Mouse (Mus musculus) embryonic facial prominence, embryonic 13.5 days (tissue): ENCODE measurements at regions not wholly inside any gene's neighbourhood (a gene's known extent, or its start where the extent isn't known, plus 50 kb on each side); places are given as distances from the start of the nearest gene placed in this dataset.
"Not testable (repeated sequence)": the region's sequence is repeated elsewhere in the genome, so short reads cannot be mapped to it uniquely, and the experiment has no call there.

Experiments used
- ATAC-seq: fragments of 200-750 bp; cut with Nextera tagmentation; 2 replicates; pipeline ENCODE4 v1.8.0; 2017; ENCODE audit warnings: low read depth; ENCODE audit not compliant: insufficient number of reproducible peaks, insufficient read depth, low FRiP score, low TSS enrichment
- H3K27ac ChIP-seq: fragments of 300-500 bp; sonication (generic); 2 replicates; pipeline ENCODE4 v1.5.1; 2015; ENCODE audit warnings: moderate library complexity, mild to moderate bottlenecking, inconsistent platforms
- H3K27me3 ChIP-seq: fragments of 300-500 bp; sonication (generic); 2 replicates; pipeline ENCODE4 v1.6.1; 2015; ENCODE audit warnings: mild to moderate bottlenecking, inconsistent platforms
- H3K36me3 ChIP-seq: fragments of 300-500 bp; sonication (generic); 2 replicates; pipeline ENCODE4 v1.6.1; 2015; ENCODE audit warnings: mild to moderate bottlenecking, inconsistent platforms
- H3K4me1 ChIP-seq: fragments of 300-500 bp; sonication (generic); 2 replicates; pipeline ENCODE4 v1.6.1; 2015; ENCODE audit warnings: inconsistent platforms
- H3K4me2 ChIP-seq: fragments of 300-500 bp; sonication (generic); 2 replicates; pipeline ENCODE4 v1.6.1; 2015; ENCODE audit warnings: moderate library complexity, mild to moderate bottlenecking, inconsistent platforms
- H3K4me3 ChIP-seq: fragments of 300-500 bp; sonication (generic); 2 replicates; pipeline ENCODE4 v1.5.1; 2015; ENCODE audit warnings: mild to moderate bottlenecking, inconsistent platforms
- H3K9ac ChIP-seq: fragments of 300-500 bp; sonication (generic); 2 replicates; pipeline ENCODE4 v1.6.1; 2015; ENCODE audit warnings: mild to moderate bottlenecking, inconsistent platforms
- H3K9me3 ChIP-seq: fragments of 300-500 bp; sonication (generic); 2 replicates; pipeline ENCODE4 v1.6.1; 2016; ENCODE audit warnings: inconsistent platforms
- WGBS: fragments of 180-500 bp; shearing (Covaris S2); methylation state at CpG from one replicate; pipeline ENCODE4 v1.1.7; 2015; ENCODE audit warnings: mixed read lengths; 5-methylcytosine and 5-hydroxymethylcytosine counted together

DNA sequence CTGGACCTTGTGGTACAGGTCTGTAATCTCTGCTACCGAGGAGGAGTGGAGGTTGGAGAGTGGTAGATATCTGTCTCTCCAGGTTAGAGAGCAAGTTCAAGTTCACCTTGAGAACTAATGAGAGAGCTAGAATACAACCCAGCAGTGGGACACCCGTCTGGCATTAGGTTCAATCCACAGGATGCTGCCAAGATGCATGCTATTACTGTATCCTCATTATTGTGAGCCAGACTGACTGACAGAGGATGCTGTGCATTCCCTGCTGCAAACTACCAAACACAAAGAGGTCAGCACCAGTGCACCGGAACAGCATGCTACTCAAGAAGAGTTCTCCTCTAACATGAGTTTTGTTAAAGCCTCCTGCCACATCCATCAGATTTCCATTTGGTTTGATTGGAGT lies 253.6 kb upstream of the Tram1l1 start:
- Histone ChIP-seq H3K9ac (no peak overlapping the region), H3K36me3 (no peaks in the 10 kb centered on the region), H3K4me2 (no peak overlapping the region), H3K27me3 (no peaks in the 10 kb centered on the region), H3K4me1 (0 out of 2 replicates have a peak, but pooled peaks cover 2% of the 10 kb centered on the region), H3K4me3 (no peak overlapping the region), H3K27ac (no peak overlapping the region), H3K9me3 (no peaks in the 10 kb centered on the region)
- ATAC-seq: no peak
- WGBS: 69% methylated on average over 3 of the region's 3 CpGs

DNA sequence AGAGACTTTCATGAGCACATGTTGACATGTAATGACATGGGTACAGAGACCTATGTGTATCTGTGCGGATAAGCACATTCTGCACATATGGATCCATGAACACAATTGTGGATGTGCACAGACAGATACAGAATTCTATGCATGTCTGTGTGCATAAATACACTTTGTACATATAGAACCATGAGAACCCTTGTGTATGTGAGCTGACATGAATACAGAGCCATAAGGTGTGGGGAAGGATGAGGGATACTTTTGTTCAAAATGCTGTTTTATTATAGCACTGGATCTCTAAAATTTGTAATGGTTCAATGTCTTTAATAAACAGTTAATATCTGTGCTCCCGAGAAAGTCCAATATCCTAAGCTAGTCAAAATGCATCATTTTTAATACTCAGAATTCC lies 253.1 kb upstream of the Tram1l1 start:
- ATAC-seq: no peak
- 0 out of 2 replicates have a peak, but pooled peaks cover 2% of the 10 kb centered on the region for H3K4me1 ChIP-seq

DNA sequence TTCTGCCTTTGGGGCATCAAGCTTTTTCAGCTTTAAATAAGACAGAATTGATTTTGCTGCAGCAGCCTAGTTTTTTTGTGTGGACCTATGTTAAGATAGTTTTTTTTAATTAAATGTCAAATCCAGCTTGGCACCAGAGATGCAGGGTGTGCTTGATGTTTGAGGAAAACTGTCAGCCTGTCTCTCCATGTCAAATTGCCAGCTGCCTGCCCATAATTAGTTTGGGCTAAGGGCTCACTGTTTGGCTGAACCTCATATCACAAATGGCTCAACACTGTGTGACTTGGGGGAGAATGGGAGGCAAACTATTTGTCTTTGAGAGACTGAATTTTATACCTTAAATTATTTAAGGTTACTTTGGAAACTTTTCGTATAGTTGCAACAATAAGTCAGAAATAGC lies 252.7 kb upstream of the Tram1l1 start:
- Histone ChIP-seq H3K9me3 (no peaks in the 10 kb centered on the region), H3K9ac (no peak overlapping the region), H3K27me3 (no peaks in the 10 kb centered on the region), H3K36me3 (no peaks in the 10 kb centered on the region), H3K27ac (no peak overlapping the region), H3K4me3 (no peak overlapping the region), H3K4me2 (no peak overlapping the region), H3K4me1 (0 out of 2 replicates have a peak, but pooled peaks cover 2% of the 10 kb centered on the region)
- no peak for ATAC-seq
- WGBS: 60% methylated on average over 1 of the region's 1 CpGs

More for the DNA sequence above, 253.1 kb upstream of the Tram1l1 start:
- no peak overlapping the region for H3K9ac ChIP-seq
- no peak overlapping the region for H3K27ac ChIP-seq
- H3K4me3 ChIP-seq: no peak overlapping the region
- no peaks in the 10 kb centered on the region for H3K9me3 ChIP-seq
- 71% methylated on average over 2 of the region's 2 CpGs for WGBS
- no peaks in the 10 kb centered on the region for H3K27me3 ChIP-seq
- no peak overlapping the region for H3K4me2 ChIP-seq
- H3K36me3 ChIP-seq: no peaks in the 10 kb centered on the region

DNA sequence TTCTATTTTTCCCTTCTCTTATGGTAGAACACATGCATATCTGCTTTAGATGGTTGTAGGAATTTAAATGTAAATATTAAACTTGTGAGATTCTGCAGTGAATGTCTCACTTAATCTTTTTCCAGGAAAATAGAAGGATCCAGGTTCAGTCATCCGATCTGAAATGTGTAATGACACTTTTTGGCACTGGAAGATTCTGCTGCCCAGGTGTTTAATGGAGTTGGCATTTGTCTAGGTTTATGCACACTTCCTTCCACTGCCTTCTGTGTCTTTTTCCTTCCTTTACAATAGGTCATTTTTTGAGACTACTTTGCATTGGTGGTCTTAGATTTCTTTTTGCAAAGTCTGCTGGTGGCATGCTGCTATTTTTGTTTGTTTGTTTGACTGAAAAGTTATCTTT lies 251.5 kb upstream of the Tram1l1 start:
- H3K36me3 ChIP-seq: no peaks in the 10 kb centered on the region
- H3K4me2 ChIP-seq: no peak overlapping the region
- WGBS: 77% methylated on average over 1 of the region's 1 CpGs
- H3K27me3 ChIP-seq: no peaks in the 10 kb centered on the region
- 0 out of 2 replicates have a peak, but pooled peaks cover 2% of the 10 kb centered on the region for H3K4me1 ChIP-seq
- H3K4me3 ChIP-seq: no peak overlapping the region
- no peak overlapping the region for H3K9ac ChIP-seq
- H3K9me3 ChIP-seq: no peaks in the 10 kb centered on the region
- ATAC-seq: no peak
- no peak overlapping the region for H3K27ac ChIP-seq

DNA sequence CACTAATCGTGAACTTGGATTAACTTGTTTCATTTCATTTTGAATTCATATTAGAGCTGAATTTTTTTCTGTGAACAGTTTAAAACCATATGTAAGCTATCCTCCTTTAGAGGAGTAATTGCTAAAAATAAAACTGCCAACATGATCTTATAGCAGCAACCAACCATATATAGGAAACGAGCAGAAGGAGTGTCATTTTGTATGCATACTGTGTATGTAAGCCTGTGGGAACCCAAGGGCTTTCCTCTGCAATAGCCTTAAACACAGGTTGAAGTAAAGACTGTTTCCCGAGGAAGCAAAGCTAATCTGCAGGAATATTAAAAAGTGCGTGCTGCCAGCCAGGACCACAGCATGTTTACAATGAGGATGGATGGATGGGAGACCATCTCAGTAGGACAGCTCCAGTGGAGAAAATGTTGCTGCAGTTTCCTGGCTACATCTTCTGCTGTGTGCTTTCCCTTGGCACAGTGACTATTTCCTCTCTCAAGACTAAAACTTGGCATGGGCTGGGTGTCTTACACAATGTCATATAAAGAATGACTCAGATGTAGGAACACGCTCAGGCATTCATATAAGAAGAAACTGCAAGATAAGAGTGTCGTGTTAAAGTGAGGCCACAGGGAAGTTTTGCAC lies 244.6 kb upstream of the Tram1l1 start:
- Histone ChIP-seq H3K4me3 (no peak overlapping the region), H3K4me1 (no peaks in the 10 kb centered on the region), H3K4me2 (no peak overlapping the region), H3K9ac (no peak overlapping the region), H3K36me3 (no peaks in the 10 kb centered on the region), H3K27ac (peak overlapping the region; percentile 34), H3K9me3 (no peaks in the 10 kb centered on the region), H3K27me3 (no peaks in the 10 kb centered on the region)
- 53% methylated on average over 6 of the region's 6 CpGs for WGBS
- no peak for ATAC-seq

DNA sequence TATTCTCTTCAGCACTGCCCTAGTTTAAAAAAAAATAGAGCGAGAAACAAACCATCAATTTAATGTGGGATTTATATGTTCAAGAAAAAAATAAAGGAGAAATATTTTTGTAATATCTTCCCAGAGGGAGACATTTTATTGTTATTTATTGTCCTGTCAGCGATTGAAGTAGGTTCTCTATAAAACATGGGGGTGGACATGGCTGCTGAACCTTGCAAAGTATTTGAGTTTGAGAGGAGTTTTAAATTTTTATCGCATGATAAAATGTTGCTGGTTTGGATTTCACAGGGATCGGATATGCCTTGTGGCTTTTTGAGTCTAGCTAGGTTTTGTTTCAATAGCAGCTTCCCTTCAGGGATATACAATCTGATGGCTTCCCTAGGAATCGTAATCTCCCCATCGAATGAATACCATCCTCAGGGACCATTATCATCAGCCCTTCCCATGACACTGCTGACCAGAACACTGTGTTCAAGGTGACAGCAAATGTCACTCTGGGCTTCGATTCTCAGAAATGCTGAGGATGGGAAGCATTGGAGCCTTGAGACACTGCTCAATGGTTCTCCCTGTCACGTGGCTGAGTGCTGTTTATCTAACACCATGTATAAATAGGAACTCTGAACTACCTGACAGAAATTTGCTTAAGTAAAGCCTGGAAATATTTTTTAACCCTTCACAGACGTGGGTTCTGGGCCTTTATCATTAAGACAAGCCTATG lies 228.1 kb upstream of the Tram1l1 start:
- H3K4me3 ChIP-seq: no peak overlapping the region
- WGBS: 63% methylated on average over 9 of the region's 9 CpGs
- ATAC-seq: no peak
- no peaks in the 10 kb centered on the region for H3K36me3 ChIP-seq
- H3K27ac ChIP-seq: no peak overlapping the region
- no peak overlapping the region for H3K9ac ChIP-seq
- H3K4me2 ChIP-seq: no peak overlapping the region
- no peaks in the 10 kb centered on the region for H3K9me3 ChIP-seq
- H3K27me3 ChIP-seq: no peaks in the 10 kb centered on the region
- H3K4me1 ChIP-seq: peaks cover 4% of the 10 kb centered on the region; the same call in 1 of the 2 replicates

DNA sequence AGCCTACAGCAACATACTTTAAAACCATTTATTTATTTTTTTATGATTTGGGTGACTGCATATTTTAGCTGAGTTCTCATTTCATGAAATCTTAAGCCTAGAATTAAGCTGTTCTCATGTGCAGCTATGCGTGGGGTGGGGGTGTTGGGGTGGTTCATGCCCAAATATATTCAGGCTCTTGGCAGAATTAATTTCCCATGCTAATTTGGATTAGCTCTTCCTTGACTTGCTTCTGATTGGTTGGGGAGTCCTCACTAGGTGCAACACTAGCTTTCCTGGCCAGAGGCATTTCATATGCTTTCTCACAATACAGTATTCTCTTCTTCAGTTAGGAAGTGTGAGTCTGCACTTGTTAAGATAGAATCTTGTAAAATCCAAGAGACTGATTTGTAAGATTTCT lies 206.7 kb upstream of the Tram1l1 start:
- Histone ChIP-seq H3K4me1 (no peaks in the 10 kb centered on the region), H3K27ac (no peak overlapping the region), H3K9ac (no peak overlapping the region), H3K9me3 (no peaks in the 10 kb centered on the region), H3K4me3 (no peak overlapping the region), H3K36me3 (no peaks in the 10 kb centered on the region), H3K4me2 (no peak overlapping the region), H3K27me3 (no peaks in the 10 kb centered on the region)
- no peak for ATAC-seq
- 67% methylated on average over 1 of the region's 1 CpGs for WGBS

DNA sequence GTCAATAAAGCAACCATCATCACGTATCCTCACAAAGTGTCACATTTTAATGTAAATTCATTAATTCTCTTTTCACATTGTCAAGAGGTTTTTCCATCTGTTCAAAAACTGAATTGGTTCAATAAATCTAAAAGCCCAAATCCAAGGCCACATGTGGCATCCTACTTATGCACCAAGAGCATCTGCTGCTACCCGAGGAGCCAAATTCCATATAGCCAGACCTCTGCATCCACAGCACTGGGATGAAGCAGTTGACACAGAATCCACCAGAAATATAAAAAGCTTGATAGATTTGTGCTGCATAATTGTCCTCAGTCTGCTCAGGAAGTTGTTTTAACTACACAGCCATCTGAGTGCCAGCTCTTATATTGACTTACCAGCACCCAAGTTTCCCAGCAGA lies 164.4 kb upstream of the Tram1l1 start:
- no peaks in the 10 kb centered on the region for H3K9me3 ChIP-seq
- H3K27ac ChIP-seq: no peak overlapping the region
- H3K4me1 ChIP-seq: no peaks in the 10 kb centered on the region
- no peak overlapping the region for H3K9ac ChIP-seq
- 66% methylated on average over 2 of the region's 2 CpGs for WGBS
- H3K4me2 ChIP-seq: no peak overlapping the region
- no peaks in the 10 kb centered on the region for H3K27me3 ChIP-seq
- no peaks in the 10 kb centered on the region for H3K36me3 ChIP-seq
- no peak for ATAC-seq
- no peak overlapping the region for H3K4me3 ChIP-seq

DNA sequence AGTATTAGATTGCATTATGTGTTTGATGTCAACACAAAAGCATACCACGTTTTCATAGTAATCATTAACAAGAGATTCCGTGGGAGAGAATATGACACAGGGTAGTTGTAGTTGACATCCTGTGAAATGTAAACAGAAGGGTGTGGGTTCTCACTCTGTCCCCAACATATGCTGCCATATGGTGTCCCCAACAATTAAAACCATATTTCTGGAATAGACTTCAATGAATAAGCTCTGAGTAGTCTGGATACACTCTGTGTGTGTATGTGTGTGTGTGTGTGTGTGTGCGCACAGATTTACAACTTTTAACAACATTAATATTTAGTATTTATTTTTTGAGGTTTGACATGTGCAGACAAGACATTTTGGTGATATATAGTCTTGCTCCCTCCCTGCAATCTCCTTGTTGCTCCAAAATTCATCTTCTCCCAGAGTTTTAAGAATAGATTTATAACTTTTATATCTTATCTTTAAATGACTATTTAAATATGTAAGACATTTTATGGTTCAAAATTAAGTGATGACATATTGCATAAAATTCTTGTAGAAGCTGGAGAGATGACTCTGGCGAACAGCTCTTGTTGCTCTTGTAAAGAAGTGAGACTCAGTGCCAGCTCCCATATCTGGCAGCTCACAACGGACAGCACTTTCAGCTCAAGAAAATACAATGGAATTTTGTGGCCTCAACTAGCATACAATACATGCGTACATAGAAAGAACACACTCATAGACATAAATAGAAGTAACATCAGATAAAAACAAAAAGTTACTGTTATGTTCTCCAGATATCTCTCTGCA lies 162.6 kb upstream of the Tram1l1 start:
- H3K4me3 ChIP-seq: no peak overlapping the region
- H3K36me3 ChIP-seq: no peaks in the 10 kb centered on the region
- H3K9me3 ChIP-seq: no peaks in the 10 kb centered on the region
- no peak overlapping the region for H3K4me2 ChIP-seq
- no peak overlapping the region for H3K27ac ChIP-seq
- H3K27me3 ChIP-seq: no peaks in the 10 kb centered on the region
- no peak for ATAC-seq
- 70% methylated on average over 6 of the region's 6 CpGs for WGBS
- no peaks in the 10 kb centered on the region for H3K4me1 ChIP-seq
- H3K9ac ChIP-seq: no peak overlapping the region

DNA sequence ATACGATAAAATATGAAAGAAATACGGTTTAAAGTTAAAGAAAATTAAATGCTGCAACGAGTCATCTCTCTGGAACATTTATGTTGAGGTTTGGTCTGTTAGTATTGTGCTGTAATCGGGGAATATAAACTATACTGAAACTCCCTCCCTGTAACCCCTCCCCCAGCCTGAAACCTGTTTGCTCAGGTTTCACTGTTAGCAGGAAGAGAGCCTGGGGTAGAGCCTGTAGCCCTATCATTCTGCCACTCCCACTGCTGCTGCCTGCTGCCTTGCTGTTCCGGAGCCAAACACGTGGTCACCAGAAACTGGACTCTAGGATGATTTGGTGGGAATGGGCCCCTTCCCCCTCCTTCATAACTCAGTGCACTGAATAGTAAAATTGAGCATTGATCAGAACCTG lies 127.3 kb upstream of the Tram1l1 start:
- not testable (repeated sequence) for H3K27me3 ChIP-seq, H3K36me3 ChIP-seq, H3K9ac ChIP-seq, H3K9me3 ChIP-seq, H3K4me1 ChIP-seq, ATAC-seq, H3K4me3 ChIP-seq, H3K27ac ChIP-seq, H3K4me2 ChIP-seq
- WGBS: 53% methylated on average over 6 of the region's 6 CpGs

DNA sequence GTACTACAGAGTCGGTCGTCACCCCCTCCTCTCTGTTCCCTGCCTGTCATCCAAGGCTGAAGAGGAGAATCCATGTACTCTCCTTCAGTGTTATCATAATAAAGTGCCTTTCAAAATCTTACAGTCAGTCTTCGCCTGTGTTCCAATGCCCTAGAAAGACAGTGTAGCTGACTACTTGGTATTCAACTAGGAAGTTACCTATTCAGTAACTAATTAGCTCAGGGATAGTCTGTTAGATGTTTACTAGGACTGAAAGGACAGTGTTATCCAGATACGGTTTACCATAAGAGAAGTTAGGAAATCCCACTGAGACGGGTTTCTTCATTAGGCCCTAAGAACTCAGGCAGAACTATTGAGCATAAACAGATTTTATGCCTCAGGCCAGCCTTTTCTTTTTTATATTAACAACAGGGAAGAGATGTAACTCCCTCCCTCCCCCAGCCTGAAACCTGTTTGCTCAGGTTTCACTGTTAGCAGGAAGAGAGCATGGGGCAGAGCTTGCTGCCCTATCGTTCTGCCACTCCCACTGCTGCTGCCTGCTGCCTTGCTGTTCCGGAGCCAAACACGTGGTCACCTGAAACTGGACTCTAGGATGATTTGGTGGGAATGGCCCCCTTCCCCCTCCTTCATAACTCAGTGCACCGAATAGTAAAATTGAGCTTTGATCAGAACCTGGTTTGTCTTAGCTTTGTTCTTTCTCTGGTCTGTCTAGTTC lies 120.3 kb upstream of the Tram1l1 start:
- not testable (repeated sequence) for H3K4me3 ChIP-seq, H3K27me3 ChIP-seq, ATAC-seq, H3K27ac ChIP-seq, H3K4me1 ChIP-seq, H3K9me3 ChIP-seq, H3K36me3 ChIP-seq, H3K9ac ChIP-seq
- WGBS: 51% methylated on average over 9 of the region's 9 CpGs
- 0 out of 2 replicates have a peak overlapping the region, but pooled peaks have one; percentile 9 for H3K4me2 ChIP-seq
